Mouse (Mus musculus): Measurements from ENCODE around the gene Cyp20a1. TPM values are rescaled to one million over a fixed set of nuclear protein-coding genes. Genes with fewer than 3 reads are reported as not detected.

Cyp20a1 gene
- 11.9 TPM for polyA plus RNA-seq (2014; fragmentation: Illumina TruSeq; extraction: RNeasy Lipid Tissue Mini Kit (QIAGEN cat#74804); ENCODE audit: low read depth, low replicate concordance)

DNA sequence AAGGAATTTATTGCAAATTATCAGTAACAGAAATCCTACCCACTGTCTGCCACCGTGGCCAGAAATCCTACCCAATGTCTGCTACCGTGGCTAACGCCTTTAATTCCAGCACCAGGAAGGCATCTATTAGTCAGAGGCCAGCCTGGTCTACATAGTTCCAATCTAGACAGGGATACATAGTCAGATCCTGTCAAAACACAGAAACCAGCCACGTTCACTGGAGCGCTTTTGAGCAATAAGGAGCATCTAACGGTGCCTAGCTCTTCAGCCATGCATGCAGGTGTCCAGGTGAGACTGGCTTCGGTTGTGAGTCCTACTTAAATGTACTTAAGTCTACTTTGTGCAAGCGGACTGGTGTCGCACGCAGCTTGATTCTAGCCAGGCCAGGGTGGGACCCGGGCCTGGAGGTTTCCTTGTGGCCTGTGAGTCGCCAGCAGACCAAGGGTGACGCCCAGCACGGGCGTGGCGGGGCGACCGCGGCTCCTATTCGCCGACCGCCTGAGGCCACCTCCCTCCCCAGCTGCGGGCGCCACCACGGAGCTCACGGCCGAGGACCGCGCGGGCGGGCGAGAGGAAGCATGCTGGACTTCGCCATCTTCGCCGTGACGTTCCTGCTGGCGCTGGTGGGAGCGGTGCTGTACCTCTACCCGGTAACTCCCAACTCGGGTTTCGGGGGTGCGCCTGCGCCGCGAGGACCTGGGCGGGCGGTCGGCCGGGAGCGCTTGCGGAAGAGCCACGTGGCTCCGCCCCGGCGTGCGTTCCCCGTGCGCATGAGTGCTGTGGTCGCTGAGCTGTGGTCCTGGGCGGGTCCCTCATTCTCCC, at the start of gene Cyp20a1:
Gene Cyp20a1, plus strand, starts transcription at position 516 of the 822 bp plus-strand sequence.

DNA sequence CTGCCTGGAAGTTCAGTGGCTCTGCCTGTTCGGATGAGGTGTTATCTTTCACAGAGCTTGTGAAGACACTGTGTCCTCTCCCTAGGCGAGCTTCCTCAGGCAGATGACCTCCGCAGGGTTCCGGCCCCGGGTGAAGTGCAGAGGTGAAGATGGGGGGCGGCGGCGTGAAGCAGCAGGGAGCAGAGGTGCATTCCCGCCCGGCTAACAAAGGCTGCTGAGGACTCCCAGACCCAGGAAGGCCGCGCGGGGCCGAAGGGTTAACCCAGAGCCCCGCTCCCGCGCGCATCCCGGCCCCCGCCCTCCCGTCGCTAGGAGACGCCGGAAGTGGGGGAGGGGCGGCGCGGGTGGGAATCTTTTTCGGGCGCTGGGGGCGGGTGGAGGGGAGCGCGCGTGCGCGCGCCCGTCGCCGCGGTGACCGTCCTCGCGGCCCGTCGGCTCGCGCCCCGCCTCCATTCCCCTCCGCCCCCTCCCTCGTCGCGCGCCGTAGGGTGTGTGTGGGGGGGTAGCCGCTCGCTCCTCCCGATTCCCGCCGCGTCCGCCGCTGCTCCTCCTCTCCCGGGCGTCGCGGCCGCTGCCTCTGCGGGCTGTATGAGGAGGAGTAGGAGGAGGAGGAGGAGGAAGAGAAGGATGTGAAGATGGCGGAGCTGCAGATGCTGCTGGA, 66.2 kb downstream of the Cyp20a1 start, which contains the start of gene Abi2:
Gene Abi2, plus strand, starts transcription at position 452 of the 661 bp plus-strand sequence.

Other genes starting within 250 kb of the Cyp20a1 start
- gene Carf, start 245.1 kb upstream of the Cyp20a1 start, polyA plus RNA-seq (2014; fragmentation: Illumina TruSeq; extraction: RNeasy Lipid Tissue Mini Kit (QIAGEN cat#74804); ENCODE audit: low read depth, low replicate concordance) = 4.0 TPM
- gene Wdr12, start 244.7 kb upstream of the Cyp20a1 start, polyA plus RNA-seq (2014; fragmentation: Illumina TruSeq; extraction: RNeasy Lipid Tissue Mini Kit (QIAGEN cat#74804); ENCODE audit: low read depth, low replicate concordance) = 13.9 TPM
- gene Nbeal1, start 162.7 kb upstream of the Cyp20a1 start, polyA plus RNA-seq (2014; fragmentation: Illumina TruSeq; extraction: RNeasy Lipid Tissue Mini Kit (QIAGEN cat#74804); ENCODE audit: low read depth, low replicate concordance) = 11.9 TPM
- gene Abi2, start 66.3 kb downstream of the Cyp20a1 start, polyA plus RNA-seq (2014; fragmentation: Illumina TruSeq; extraction: RNeasy Lipid Tissue Mini Kit (QIAGEN cat#74804); ENCODE audit: low read depth, low replicate concordance) = 6.4 TPM
- gene Raph1, start 223.8 kb downstream of the Cyp20a1 start, polyA plus RNA-seq (2014; fragmentation: Illumina TruSeq; extraction: RNeasy Lipid Tissue Mini Kit (QIAGEN cat#74804); ENCODE audit: low read depth, low replicate concordance) = 34.0 TPM

All from heart, adult 10 weeks (tissue).